Mouse (Mus musculus) embryonic facial prominence, embryonic 13.5 days (tissue): ENCODE results near the gene Pcif1. TPM values are rescaled to one million over a fixed set of nuclear protein-coding genes. Genes with fewer than 3 reads are reported as not detected.

Experiments
- ATAC-seq: fragments of 200-750 bp; cut with Nextera tagmentation; 2 replicates; pipeline ENCODE4 v1.8.0; 2017; ENCODE audit warnings: low read depth; ENCODE audit not compliant: insufficient number of reproducible peaks, insufficient read depth, low FRiP score, low TSS enrichment
- H3K27ac ChIP-seq: fragments of 300-500 bp; sonication (generic); 2 replicates; pipeline ENCODE4 v1.5.1; 2015; ENCODE audit warnings: moderate library complexity, mild to moderate bottlenecking, inconsistent platforms
- H3K27me3 ChIP-seq: fragments of 300-500 bp; sonication (generic); 2 replicates; pipeline ENCODE4 v1.6.1; 2015; ENCODE audit warnings: mild to moderate bottlenecking, inconsistent platforms
- H3K36me3 ChIP-seq: fragments of 300-500 bp; sonication (generic); 2 replicates; pipeline ENCODE4 v1.6.1; 2015; ENCODE audit warnings: mild to moderate bottlenecking, inconsistent platforms
- H3K4me1 ChIP-seq: fragments of 300-500 bp; sonication (generic); 2 replicates; pipeline ENCODE4 v1.6.1; 2015; ENCODE audit warnings: inconsistent platforms
- H3K4me2 ChIP-seq: fragments of 300-500 bp; sonication (generic); 2 replicates; pipeline ENCODE4 v1.6.1; 2015; ENCODE audit warnings: moderate library complexity, mild to moderate bottlenecking, inconsistent platforms
- H3K4me3 ChIP-seq: fragments of 300-500 bp; sonication (generic); 2 replicates; pipeline ENCODE4 v1.5.1; 2015; ENCODE audit warnings: mild to moderate bottlenecking, inconsistent platforms
- H3K9ac ChIP-seq: fragments of 300-500 bp; sonication (generic); 2 replicates; pipeline ENCODE4 v1.6.1; 2015; ENCODE audit warnings: mild to moderate bottlenecking, inconsistent platforms
- H3K9me3 ChIP-seq: fragments of 300-500 bp; sonication (generic); 2 replicates; pipeline ENCODE4 v1.6.1; 2016; ENCODE audit warnings: inconsistent platforms
- WGBS: fragments of 180-500 bp; shearing (Covaris S2); methylation state at CpG from one replicate; pipeline ENCODE4 v1.1.7; 2015; ENCODE audit warnings: mixed read lengths; 5-methylcytosine and 5-hydroxymethylcytosine counted together
- polyA plus RNA-seq: library from polyadenylated mRNA; unstranded; fragments of >200 nt; fragmentation: Nextera tagmentation; extraction: Ambion mirVana; gene quantifications from 2 replicates; pipeline ENCODE4 v1.2.1, GENCODE M21; 2015

The Pcif1 gene
- polyA plus RNA-seq, 1 experiment from 2014 or later = 78.4 TPM

- no peaks in the 10 kb centered on the region for H3K9me3 ChIP-seq
- H3K36me3 ChIP-seq = no peaks in the 10 kb centered on the region
- no peak for ATAC-seq
- WGBS = 71% methylated on average over 4 of the region's 4 CpGs
- no peak overlapping the region for H3K4me2 ChIP-seq
- no peak overlapping the region for H3K27ac ChIP-seq
- H3K27me3 ChIP-seq = peaks cover 58% of the 10 kb centered on the region
- no peak overlapping the region for H3K4me3 ChIP-seq
- H3K9ac ChIP-seq = no peak overlapping the region
- peaks cover 33% of the 10 kb centered on the region for H3K4me1 ChIP-seq
Observed at GRCm38 (mm10) chr2:164935991-164936390, 56.9 kb downstream of the Pcif1 start.

GRCm38 (mm10) chr2:164938146-164939091 lies 59.3 kb downstream of the Pcif1 start:
- Histone ChIP-seq H3K27me3 (peaks cover 51% of the 10 kb centered on the region), H3K36me3 (no peaks in the 10 kb centered on the region), H3K4me3 (peak overlapping the region; percentile 43), H3K4me1 (peaks cover 42% of the 10 kb centered on the region), H3K9ac (peak overlapping the region; percentile 60), H3K27ac (no peak overlapping the region), H3K9me3 (no peaks in the 10 kb centered on the region), H3K4me2 (peak overlapping the region; percentile 73)
- ATAC-seq = peak; percentile 57; the same call in 1 of the 2 replicates
- 3% methylated on average over 39 of the region's 39 CpGs for WGBS

GRCm38 (mm10) chr2:164939106-164939505 lies 60.0 kb downstream of the Pcif1 start:
- H3K27me3 ChIP-seq = peaks cover 47% of the 10 kb centered on the region
- peak overlapping the region; percentile 43 for H3K4me3 ChIP-seq
- peak overlapping the region; percentile 60 for H3K9ac ChIP-seq

GRCm38 (mm10) chr2:164940140-164940830 lies 61.2 kb downstream of the Pcif1 start, which contains the start of gene Mmp9:
Mmp9 (plus strand) TSS chr2:164940780.
- ATAC-seq = no peak
- H3K4me2 ChIP-seq = no peak within 1 kb of the TSS

More at GRCm38 (mm10) chr2:164939106-164939505, 60.0 kb downstream of the Pcif1 start:
- WGBS = 2% methylated on average over 11 of the region's 11 CpGs
- H3K36me3 ChIP-seq = no peaks in the 10 kb centered on the region
- ATAC-seq = no peak; the same call in 1 of the 2 replicates
- H3K27ac ChIP-seq = no peak overlapping the region
- peak overlapping the region; percentile 73 for H3K4me2 ChIP-seq
- peaks cover 42% of the 10 kb centered on the region for H3K4me1 ChIP-seq
- H3K9me3 ChIP-seq = no peaks in the 10 kb centered on the region

GRCm38 (mm10) chr2:164942692-164943290 lies 63.7 kb downstream of the Pcif1 start:
- H3K27ac ChIP-seq = no peak overlapping the region
- no peaks in the 10 kb centered on the region for H3K9me3 ChIP-seq
- H3K4me3 ChIP-seq = no peak overlapping the region
- H3K27me3 ChIP-seq = peaks cover 51% of the 10 kb centered on the region
- peaks cover 50% of the 10 kb centered on the region for H3K4me1 ChIP-seq
- no peak overlapping the region for H3K9ac ChIP-seq
- no peak overlapping the region for H3K4me2 ChIP-seq
- ATAC-seq = no peak
- no peaks in the 10 kb centered on the region for H3K36me3 ChIP-seq
- 19% methylated on average over 5 of the region's 5 CpGs for WGBS

More at GRCm38 (mm10) chr2:164940140-164940830, 61.2 kb downstream of the Pcif1 start, which contains the start of gene Mmp9:
- H3K9me3 ChIP-seq = no peaks in the 10 kb centered on the region
- H3K9ac ChIP-seq = no peak within 1 kb of the TSS
- no peak within 1 kb of the TSS for H3K4me3 ChIP-seq
- H3K4me1 ChIP-seq = peaks cover 42% of the 10 kb centered on the region
- no peaks in the 10 kb centered on the region for H3K36me3 ChIP-seq
- 14% methylated on average over 10 of the region's 10 CpGs for WGBS
- H3K27ac ChIP-seq = no peak within 1 kb of the TSS
- peaks cover 47% of the 10 kb centered on the region for H3K27me3 ChIP-seq

Other genes starting within 250 kb of the Pcif1 start
- not detected in 2 replicates for gene Wfdc16, start 240.5 kb upstream of the Pcif1 start, polyA plus RNA-seq
- gene Wfdc10, start 223.3 kb upstream of the Pcif1 start, polyA plus RNA-seq = 0.89 TPM in 1 of 2 replicates, not detected in the other
- not detected in 2 replicates for gene Wfdc9, start 222.7 kb upstream of the Pcif1 start, polyA plus RNA-seq
- not detected in 2 replicates for gene Wfdc11, start 205.2 kb upstream of the Pcif1 start, polyA plus RNA-seq
- gene Wfdc13, start 194.2 kb upstream of the Pcif1 start, polyA plus RNA-seq = not detected in 2 replicates
- gene Spint4, start 180.8 kb upstream of the Pcif1 start, polyA plus RNA-seq = not detected in 2 replicates
- not detected in 2 replicates for gene Spint5, start 164.0 kb upstream of the Pcif1 start, polyA plus RNA-seq
- 0.58 and 0.93 TPM in 2 replicates for gene Wfdc3, start 133.4 kb upstream of the Pcif1 start, polyA plus RNA-seq
- 79.6 and 83.1 TPM in 2 replicates for gene Dnttip1, start 133.3 kb upstream of the Pcif1 start, polyA plus RNA-seq
- gene Ube2c, start 109.4 kb upstream of the Pcif1 start, polyA plus RNA-seq = 410 and 448 TPM in 2 replicates
- gene Tnnc2, start 99.3 kb upstream of the Pcif1 start, polyA plus RNA-seq = 16.7 and 17.2 TPM in 2 replicates
- gene Snx21, start 93.5 kb upstream of the Pcif1 start, polyA plus RNA-seq = 23.4 and 25.0 TPM in 2 replicates
- gene Acot8, start 74.4 kb upstream of the Pcif1 start, polyA plus RNA-seq = 18.4 and 19.5 TPM in 2 replicates
- gene Zswim3, start 74.2 kb upstream of the Pcif1 start, polyA plus RNA-seq = 7.0 and 7.9 TPM in 2 replicates
- gene Zswim1, start 56.6 kb upstream of the Pcif1 start, polyA plus RNA-seq = 17.7 and 20.3 TPM in 2 replicates
- not detected in 2 replicates for gene Spata25, start 50.8 kb upstream of the Pcif1 start, polyA plus RNA-seq
- 129 and 139 TPM in 2 replicates for gene Ctsa, start 46.4 kb upstream of the Pcif1 start, polyA plus RNA-seq
- gene Neurl2, start 45.8 kb upstream of the Pcif1 start, polyA plus RNA-seq = 8.4 and 9.0 TPM in 2 replicates
- gene Pltp, start 21.6 kb upstream of the Pcif1 start, polyA plus RNA-seq = 67.4 and 69.8 TPM in 2 replicates
- 15.5 and 16.1 TPM in 2 replicates for gene Zfp335, start 32.5 kb downstream of the Pcif1 start, polyA plus RNA-seq
- 16.6 and 23.8 TPM in 2 replicates for gene Mmp9, start 61.5 kb downstream of the Pcif1 start, polyA plus RNA-seq
- 1.0 and 2.9 TPM in 2 replicates for gene Slc12a5, start 81.5 kb downstream of the Pcif1 start, polyA plus RNA-seq
- 94.8 and 95.8 TPM in 2 replicates for gene Ncoa5, start 155.6 kb downstream of the Pcif1 start, polyA plus RNA-seq
- gene Cd40, start 176.3 kb downstream of the Pcif1 start, polyA plus RNA-seq = 4.9 and 6.3 TPM in 2 replicates
- not detected in 2 replicates for gene 1700025C18Rik, start 211.4 kb downstream of the Pcif1 start, polyA plus RNA-seq